Mouse (Mus musculus) heart, postnatal 0 days (tissue): Measurements from ENCODE around the gene Unkl.

Experiments
- CTCF ChIP-seq: IDR thresholded peaks from 2 replicates; pipeline ENCODE4 v1.5.1; 2016; ENCODE audit warnings: antibody characterized with exemption, control low read depth, low read depth
- EP300 ChIP-seq: IDR thresholded peaks from 2 replicates; pipeline ENCODE4 v1.6.1; 2016; ENCODE audit warnings: antibody characterized with exemption, low read depth

- no peak for TF ChIP-seq CTCF
- TF ChIP-seq EP300: no peak
Observed at GRCm38 (mm10) chr17:25225659-25226058, 37.5 kb downstream of the Unkl start.
